Mouse (Mus musculus) small intestine, adult 2 months (tissue): ENCODE measurements around the gene Bag5.

Experiments used
- CTCF ChIP-seq: fragments of 200-500 bp; IDR thresholded peaks from 2 replicates; pipeline ENCODE4 v1.5.1; 2012; ENCODE audit warnings: low read depth, mild to moderate bottlenecking, control low read depth, inconsistent platforms, low read length, moderate library complexity, mixed read lengths; ENCODE audit not compliant: insufficient replicate concordance, insufficient read length; ENCODE audit errors: extremely low read depth
- POLR2A ChIP-seq: fragments of 200-500 bp; IDR thresholded peaks from 2 replicates; pipeline ENCODE4 v1.6.1; 2012; ENCODE audit warnings: low read depth, mild to moderate bottlenecking, control low read depth, inconsistent platforms, low read length, moderate library complexity

DNA sequence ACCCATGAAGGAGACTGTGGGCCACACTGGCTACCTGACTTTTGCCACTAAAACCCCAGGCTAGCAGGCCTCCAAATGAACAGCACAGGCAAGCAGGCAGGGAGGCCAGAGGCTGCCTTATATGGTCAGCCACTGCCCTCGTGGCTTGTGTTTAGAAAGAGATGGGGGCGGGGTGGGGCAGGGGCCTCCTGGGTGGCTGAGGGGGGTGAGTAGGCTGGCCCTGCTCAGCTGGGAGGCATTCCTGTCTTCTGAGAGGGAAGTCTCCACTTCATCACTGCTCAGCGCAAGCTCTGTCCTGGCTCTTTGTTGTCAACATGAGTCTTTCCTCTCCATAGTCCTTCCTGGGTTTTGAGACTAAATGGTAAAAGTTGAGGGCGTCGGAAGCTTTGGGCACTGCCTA is 30.3 kb downstream of the Bag5 start:
- TF ChIP-seq POLR2A (no peak), CTCF (no peak)
